Mouse (Mus musculus): ENCODE data around the gene Macrod2. TPM values are rescaled to one million over a fixed set of nuclear protein-coding genes. Genes with fewer than 3 reads are reported as not detected.

Macrod2 gene
- polyA plus RNA-seq, 1 experiment from 2014 or later: 38.0 TPM

- H3K36me3 ChIP-seq: no peaks in the 10 kb centered on the region
- H3K27ac ChIP-seq: no peak overlapping the region
- H3K9me3 ChIP-seq: no peaks in the 10 kb centered on the region
- no peak overlapping the region for H3K4me3 ChIP-seq
- H3K27me3 ChIP-seq (ENCODE audit: insufficient read depth, poor library complexity, severe bottlenecking): no peaks in the 10 kb centered on the region
- 87% methylated on average over 1 of the region's 1 CpGs for WGBS
- peaks cover 8% of the 10 kb centered on the region for H3K4me1 ChIP-seq (replicated peaks)
- no peak for DNase-seq (ENCODE audit: low spot score)
These were observed 1024.7 kb downstream of the Macrod2 start for GRCm38 (mm10) chr2:141419806-141420205.

GRCm38 (mm10) chr2:141434084-141434483 is 1039.0 kb downstream of the Macrod2 start:
- H3K27me3 ChIP-seq (ENCODE audit: insufficient read depth, poor library complexity, severe bottlenecking): no peaks in the 10 kb centered on the region
- no peak overlapping the region for H3K4me3 ChIP-seq
- H3K9me3 ChIP-seq: no peaks in the 10 kb centered on the region
- 90% methylated on average over 5 of the region's 5 CpGs for WGBS
- 0 out of 2 replicates have a peak, but pooled peaks cover 5% of the 10 kb centered on the region for H3K4me1 ChIP-seq (replicated peaks)
- DNase-seq (ENCODE audit: low spot score): no peak
- no peak overlapping the region for H3K27ac ChIP-seq
- no peaks in the 10 kb centered on the region for H3K36me3 ChIP-seq

GRCm38 (mm10) chr2:141434731-141435570 is 1039.8 kb downstream of the Macrod2 start:
- H3K9me3 ChIP-seq: no peaks in the 10 kb centered on the region
- no peak overlapping the region for H3K4me3 ChIP-seq
- H3K27me3 ChIP-seq (ENCODE audit: insufficient read depth, poor library complexity, severe bottlenecking): no peaks in the 10 kb centered on the region
- 0 out of 2 replicates have a peak, but pooled peaks cover 5% of the 10 kb centered on the region for H3K4me1 ChIP-seq (replicated peaks)
- H3K27ac ChIP-seq: no peak overlapping the region
- no peaks in the 10 kb centered on the region for H3K36me3 ChIP-seq
- 76% methylated on average over 16 of the region's 16 CpGs for WGBS
- no peak for DNase-seq (ENCODE audit: low spot score)

- WGBS: 82% methylated on average over 2 of the region's 2 CpGs
These were observed 1046.8 kb downstream of the Macrod2 start for GRCm38 (mm10) chr2:141441896-141442295.

GRCm38 (mm10) chr2:141449078-141449680 is 1054.1 kb downstream of the Macrod2 start:
- 83% methylated on average over 2 of the region's 2 CpGs for WGBS

More at GRCm38 (mm10) chr2:141441896-141442295, 1046.8 kb downstream of the Macrod2 start:
- Histone ChIP-seq H3K4me3 (no peak overlapping the region), H3K4me1 (replicated peaks) (no peaks in the 10 kb centered on the region), H3K36me3 (no peaks in the 10 kb centered on the region), H3K27me3 (ENCODE audit: insufficient read depth, poor library complexity, severe bottlenecking) (no peaks in the 10 kb centered on the region), H3K9me3 (no peaks in the 10 kb centered on the region), H3K27ac (no peak overlapping the region)
- DNase-seq (ENCODE audit: low spot score): no peak

GRCm38 (mm10) chr2:141463946-141464345 is 1068.8 kb downstream of the Macrod2 start:
- DNase-seq (ENCODE audit: low spot score): no peak
- Histone ChIP-seq H3K9me3 (no peaks in the 10 kb centered on the region), H3K4me1 (replicated peaks) (no peaks in the 10 kb centered on the region), H3K27me3 (ENCODE audit: insufficient read depth, poor library complexity, severe bottlenecking) (no peaks in the 10 kb centered on the region), H3K4me3 (no peak overlapping the region), H3K36me3 (no peaks in the 10 kb centered on the region), H3K27ac (no peak overlapping the region)
- 87% methylated on average over 1 of the region's 1 CpGs for WGBS

More at GRCm38 (mm10) chr2:141449078-141449680, 1054.1 kb downstream of the Macrod2 start:
- Histone ChIP-seq H3K27me3 (ENCODE audit: insufficient read depth, poor library complexity, severe bottlenecking) (no peaks in the 10 kb centered on the region), H3K36me3 (no peaks in the 10 kb centered on the region), H3K4me3 (no peak overlapping the region), H3K27ac (no peak overlapping the region), H3K9me3 (no peaks in the 10 kb centered on the region), H3K4me1 (replicated peaks) (no peaks in the 10 kb centered on the region)
- no peak for DNase-seq (ENCODE audit: low spot score)

GRCm38 (mm10) chr2:141472791-141473190 is 1077.7 kb downstream of the Macrod2 start:
- H3K9me3 ChIP-seq: no peaks in the 10 kb centered on the region
- DNase-seq (ENCODE audit: low spot score): no peak
- 89% methylated on average over 1 of the region's 1 CpGs for WGBS
- no peaks in the 10 kb centered on the region for H3K27me3 ChIP-seq (ENCODE audit: insufficient read depth, poor library complexity, severe bottlenecking)
- no peak overlapping the region for H3K4me3 ChIP-seq
- no peaks in the 10 kb centered on the region for H3K36me3 ChIP-seq
- no peaks in the 10 kb centered on the region for H3K4me1 ChIP-seq (replicated peaks)
- H3K27ac ChIP-seq: no peak overlapping the region

- WGBS: 85% methylated on average over 3 of the region's 3 CpGs
- DNase-seq (ENCODE audit: low spot score): no peak
- Histone ChIP-seq H3K27me3 (ENCODE audit: insufficient read depth, poor library complexity, severe bottlenecking) (no peaks in the 10 kb centered on the region), H3K36me3 (no peaks in the 10 kb centered on the region), H3K9me3 (no peaks in the 10 kb centered on the region), H3K27ac (no peak overlapping the region), H3K4me1 (replicated peaks) (no peaks in the 10 kb centered on the region), H3K4me3 (no peak overlapping the region)
These were observed 1082.5 kb downstream of the Macrod2 start for GRCm38 (mm10) chr2:141477585-141477984.

- no peak for DNase-seq (ENCODE audit: low spot score)
- no peaks in the 10 kb centered on the region for H3K4me1 ChIP-seq (replicated peaks)
- no peaks in the 10 kb centered on the region for H3K9me3 ChIP-seq
- no peaks in the 10 kb centered on the region for H3K27me3 ChIP-seq (ENCODE audit: insufficient read depth, poor library complexity, severe bottlenecking)
- WGBS: 72% methylated on average over 3 of the region's 3 CpGs
- H3K27ac ChIP-seq: no peak overlapping the region
- no peak overlapping the region for H3K4me3 ChIP-seq
- no peaks in the 10 kb centered on the region for H3K36me3 ChIP-seq
These were observed 1095.4 kb downstream of the Macrod2 start for GRCm38 (mm10) chr2:141490518-141490917.

GRCm38 (mm10) chr2:141505451-141505850 is 1110.3 kb downstream of the Macrod2 start:
- no peak for DNase-seq (ENCODE audit: low spot score)
- H3K27me3 ChIP-seq (ENCODE audit: insufficient read depth, poor library complexity, severe bottlenecking): no peaks in the 10 kb centered on the region
- H3K9me3 ChIP-seq: no peaks in the 10 kb centered on the region
- 95% methylated on average over 3 of the region's 3 CpGs for WGBS
- no peak overlapping the region for H3K4me3 ChIP-seq
- no peaks in the 10 kb centered on the region for H3K36me3 ChIP-seq
- H3K4me1 ChIP-seq (replicated peaks): 0 out of 2 replicates have a peak, but pooled peaks cover 9% of the 10 kb centered on the region
- no peak overlapping the region for H3K27ac ChIP-seq

- Histone ChIP-seq H3K27me3 (ENCODE audit: insufficient read depth, poor library complexity, severe bottlenecking) (no peaks in the 10 kb centered on the region), H3K4me1 (replicated peaks) (0 out of 2 replicates have a peak, but pooled peaks cover 9% of the 10 kb centered on the region), H3K9me3 (no peaks in the 10 kb centered on the region), H3K27ac (no peak overlapping the region), H3K4me3 (no peak overlapping the region), H3K36me3 (no peaks in the 10 kb centered on the region)
- WGBS: 71% methylated on average over 9 of the region's 9 CpGs
- no peak for DNase-seq (ENCODE audit: low spot score)
These were observed 1113.1 kb downstream of the Macrod2 start for GRCm38 (mm10) chr2:141507929-141508897.

GRCm38 (mm10) chr2:141514976-141515375 is 1119.9 kb downstream of the Macrod2 start:
- Histone ChIP-seq H3K27ac (no peak overlapping the region), H3K4me3 (no peak overlapping the region)

More at GRCm38 (mm10) chr2:141514976-141515375, 1119.9 kb downstream of the Macrod2 start:
- H3K27me3 ChIP-seq (ENCODE audit: insufficient read depth, poor library complexity, severe bottlenecking): no peaks in the 10 kb centered on the region
- H3K4me1 ChIP-seq (replicated peaks): 0 out of 2 replicates have a peak, but pooled peaks cover 3% of the 10 kb centered on the region
- WGBS: 69% methylated on average over 3 of the region's 3 CpGs
- DNase-seq (ENCODE audit: low spot score): no peak
- no peaks in the 10 kb centered on the region for H3K9me3 ChIP-seq
- no peaks in the 10 kb centered on the region for H3K36me3 ChIP-seq

Measured in hindbrain, embryonic 10.5 days (tissue).